Comparison of ENCODE assay signal across 24 mouse cellular contexts in the genomic region with DNA sequence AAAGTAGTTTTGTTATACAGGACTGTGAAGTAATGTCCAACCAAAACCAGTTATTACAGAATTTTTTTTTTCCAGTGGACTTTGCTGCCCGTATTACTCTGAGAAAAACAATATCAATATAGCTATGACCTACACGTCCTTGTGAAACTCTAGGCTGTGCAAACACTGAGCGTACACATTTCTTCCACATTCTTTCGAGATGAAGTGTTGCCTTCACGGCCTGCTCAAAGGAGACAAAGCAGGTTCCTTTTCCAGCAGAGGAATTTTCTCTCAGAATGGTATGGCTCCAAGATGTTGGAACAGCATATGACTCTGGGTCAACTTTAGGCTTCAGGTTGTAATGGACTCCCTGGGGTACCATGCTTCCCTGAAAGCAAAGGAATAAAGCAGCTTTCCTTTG.
DNase-seq lines count a peak whose midpoint lies in the region; ATAC-seq lines count a peak whose summit lies in the region.
"Had no signal": no experiment of that assay in that cellular context is flagged by ENCODE, and none has a peak within 500 bp of the region (broad histone marks: within the 10 kb centered on the region; RNA-seq: fewer than 3 reads in every experiment).

No protein-coding gene starts in this region.

- WGBS in heart, embryonic 11.5 days (ENCODE audit: insufficient replicate concordance) = 45% methylated on average over 5 of the region's 5 CpGs
- 55% methylated on average over 5 of the region's 5 CpGs for WGBS in lung, embryonic 15.5 days
- 42% methylated on average over 5 of the region's 5 CpGs for WGBS in stomach, embryonic 14.5 days

- no peak for ATAC-seq in heart, embryonic 11.5 days (replicated peaks; ENCODE audit: insufficient number of reproducible peaks, low FRiP score, low TSS enrichment)
- ATAC-seq in lung, embryonic 15.5 days (ENCODE audit: borderline replicate concordance, extremely low read depth, low FRiP score, low TSS enrichment) = peak; percentile 57; the same call in 1 of the 2 replicates
- ATAC-seq in stomach, embryonic 14.5 days (ENCODE audit: insufficient number of reproducible peaks, insufficient read depth, low FRiP score, low read depth) = 0 out of 2 replicates have a peak, but pooled peaks have one; percentile 28
- ATAC-seq: forebrain, embryonic 13.5 days had no signal

- 0 out of 2 replicates have a peak overlapping the region, but pooled peaks have one; percentile 41 for H3K27ac ChIP-seq in heart, embryonic 11.5 days (ENCODE audit: low read depth, low read length)
- H3K27ac ChIP-seq in lung, embryonic 15.5 days = peak overlapping the region; percentile 57; the same call in 1 of the 2 replicates
- H3K27ac ChIP-seq in stomach, embryonic 14.5 days (ENCODE audit: low read length) = no peak overlapping the region
- H3K27ac ChIP-seq: embryonic facial prominence, embryonic 13.5 days; forebrain, embryonic 13.5 days; hindbrain, embryonic 12.5 days; limb, embryonic 15.5 days; liver, embryonic 14.5 days had no signal

- H3K4me2 ChIP-seq in heart, embryonic 11.5 days = no peak overlapping the region
- H3K4me2 ChIP-seq in lung, embryonic 15.5 days = no peak overlapping the region
- H3K4me2 ChIP-seq in stomach, embryonic 14.5 days (replicated peaks; ENCODE audit: low read depth, low read length) = no peak overlapping the region
- H3K4me2 ChIP-seq: embryonic facial prominence, embryonic 13.5 days; forebrain, embryonic 13.5 days; heart, embryonic 12.5 days; hindbrain, embryonic 12.5 days; limb, embryonic 15.5 days had no signal

- H3K9me3 ChIP-seq in heart, embryonic 11.5 days (replicated peaks; ENCODE audit: control insufficient read depth, low read length) = no peaks in the 10 kb centered on the region
- H3K9me3 ChIP-seq in lung, embryonic 15.5 days = no peaks in the 10 kb centered on the region
- no peaks in the 10 kb centered on the region for H3K9me3 ChIP-seq in stomach, embryonic 14.5 days (ENCODE audit: control insufficient read depth, low read depth, low read length)
- H3K9me3 ChIP-seq: embryonic facial prominence, embryonic 13.5 days; forebrain, embryonic 13.5 days; heart, embryonic 12.5 days; hindbrain, embryonic 12.5 days; limb, embryonic 15.5 days had no signal

- H3K27me3 ChIP-seq in heart, embryonic 11.5 days (ENCODE audit: control insufficient read depth, insufficient read depth, low read length) = no peaks in the 10 kb centered on the region
- H3K27me3 ChIP-seq in lung, embryonic 15.5 days = no peaks in the 10 kb centered on the region
- no peaks in the 10 kb centered on the region for H3K27me3 ChIP-seq in stomach, embryonic 14.5 days (ENCODE audit: control insufficient read depth, insufficient read depth, low read length)
- H3K27me3 ChIP-seq: CH12.LX; embryonic facial prominence, embryonic 13.5 days; forebrain, embryonic 13.5 days; heart, embryonic 12.5 days; hindbrain, embryonic 12.5 days; limb, embryonic 15.5 days had no signal

- H3K36me3 ChIP-seq in heart, embryonic 11.5 days (ENCODE audit: control insufficient read depth, insufficient read depth, low read length) = no peaks in the 10 kb centered on the region
- no peaks in the 10 kb centered on the region for H3K36me3 ChIP-seq in lung, embryonic 15.5 days
- no peaks in the 10 kb centered on the region for H3K36me3 ChIP-seq in stomach, embryonic 14.5 days (ENCODE audit: control insufficient read depth, insufficient read depth, low read length)
- H3K36me3 ChIP-seq: embryonic facial prominence, embryonic 13.5 days; G1E; heart, embryonic 12.5 days; hindbrain, embryonic 12.5 days; limb, embryonic 15.5 days had no signal

- no peak for DNase-seq in heart, adult 9 months (ENCODE audit: low spot score in 2 of 2)
- no peak for DNase-seq in lung, adult 18-20 months
- peak; percentile 16 for DNase-seq in embryo, embryonic 10.5 days (ENCODE audit: low spot score)
- no peak for DNase-seq in layer of hippocampus, adult 9-10 months (ENCODE audit: low spot score)
- DNase-seq in kidney, postnatal 14 days = no peak
- DNase-seq: adrenal gland, adult 8-10 months; B cell, adult 2 months; cerebellum, adult 11-12 months; cerebellum, postnatal 25 days; kidney, adult 9 months; kidney, postnatal 36 days; lung, postnatal 4 days; right cerebral cortex, adult 18-20 months had no signal

- no peak overlapping the region for H3K4me3 ChIP-seq in heart, embryonic 11.5 days (ENCODE audit: low read depth, low read length)
- no peak overlapping the region for H3K4me3 ChIP-seq in lung, embryonic 15.5 days
- H3K4me3 ChIP-seq in stomach, embryonic 14.5 days (ENCODE audit: low read depth, low read length) = no peak overlapping the region
- H3K4me3 ChIP-seq: embryonic facial prominence, embryonic 13.5 days; forebrain, embryonic 13.5 days; heart, embryonic 12.5 days; hindbrain, embryonic 12.5 days; limb, embryonic 15.5 days had no signal

- H3K4me1 ChIP-seq in heart, embryonic 11.5 days (ENCODE audit: control insufficient read depth, insufficient read depth, low read length) = no peaks in the 10 kb centered on the region
- H3K4me1 ChIP-seq in lung, embryonic 15.5 days = no peaks in the 10 kb centered on the region
- no peaks in the 10 kb centered on the region for H3K4me1 ChIP-seq in stomach, embryonic 14.5 days (ENCODE audit: control insufficient read depth, insufficient read depth, low read length)
- H3K4me1 ChIP-seq: embryonic facial prominence, embryonic 13.5 days; hindbrain, embryonic 12.5 days; limb, embryonic 15.5 days had no signal

- H3K9ac ChIP-seq in heart, embryonic 11.5 days (ENCODE audit: low read depth, low read length) = no peak overlapping the region
- no peak overlapping the region for H3K9ac ChIP-seq in lung, embryonic 15.5 days
- H3K9ac ChIP-seq in stomach, embryonic 14.5 days (replicated peaks; ENCODE audit: low read depth, low read length) = no peak overlapping the region
- H3K9ac ChIP-seq: embryonic facial prominence, embryonic 13.5 days; forebrain, embryonic 13.5 days; heart, embryonic 12.5 days; hindbrain, embryonic 12.5 days; limb, embryonic 15.5 days; liver, embryonic 14.5 days had no signal
